Mouse (Mus musculus) cerebellum, postnatal 4 days (tissue): ENCODE results near the gene Pigo.

ENCODE experiments used
- DNase-seq, 2 experiments: peaks; one replicate each; pipeline ENCODE4 v3.0.0; 2022; ENCODE audit warnings: low spot score in 2 of 2, mixed read lengths in 1 of 2

The Pigo gene

DNA sequence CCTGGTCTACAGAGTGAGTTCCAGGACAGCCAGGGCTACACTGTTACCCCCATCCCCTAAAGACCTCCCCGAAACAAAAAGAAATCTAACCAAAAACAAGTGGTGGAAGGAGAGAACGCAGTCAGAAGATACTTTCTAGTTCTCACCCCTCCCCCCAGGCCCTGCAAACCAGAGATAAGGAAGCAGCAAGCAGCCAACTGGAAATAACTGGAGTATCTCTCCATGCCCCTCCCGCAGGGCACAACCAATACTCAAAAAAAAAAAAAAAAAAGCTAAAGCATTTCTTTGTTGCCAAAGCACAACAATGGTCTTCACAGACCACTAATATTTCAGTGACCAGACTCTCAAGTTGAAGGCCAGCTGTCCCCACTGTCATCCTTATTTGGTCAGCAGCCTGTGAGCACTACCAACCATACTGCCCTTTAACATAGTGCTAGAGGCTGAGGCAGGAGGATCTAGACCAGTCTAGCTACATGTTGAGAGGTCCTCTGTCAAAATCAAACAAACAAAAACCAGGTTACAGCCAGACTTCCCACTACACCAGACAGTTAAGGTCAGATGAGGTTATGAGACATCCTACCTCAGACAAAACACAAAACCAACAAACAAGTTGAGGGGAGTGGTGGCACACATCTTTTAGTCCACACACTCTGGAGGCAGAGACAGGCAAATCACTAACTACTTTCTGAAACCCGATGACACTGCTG, 12.4 kb upstream of the Pigo start:
- DNase-seq, result no peak

DNA sequence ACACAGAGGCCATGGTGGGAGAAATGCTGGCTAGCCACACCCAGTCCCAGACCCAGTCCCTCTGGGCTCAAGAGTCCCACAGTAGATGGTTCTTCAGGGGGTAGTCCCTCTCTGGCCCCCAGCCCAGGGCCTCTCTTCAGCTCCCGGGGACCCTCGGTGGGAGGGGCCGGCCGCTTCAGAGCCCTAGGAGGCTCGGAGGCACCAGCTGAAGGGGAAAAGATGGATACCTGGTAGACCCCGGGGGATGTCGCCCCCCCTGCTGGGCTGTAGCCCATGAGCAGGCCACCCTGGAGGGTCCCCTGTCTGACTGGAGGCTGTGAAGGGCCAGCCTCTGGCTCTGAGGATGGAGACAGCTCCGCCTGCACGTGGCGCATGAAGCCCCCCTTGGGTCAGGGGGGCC, 10.7 kb upstream of the Pigo start:
- no peak for DNase-seq

DNA sequence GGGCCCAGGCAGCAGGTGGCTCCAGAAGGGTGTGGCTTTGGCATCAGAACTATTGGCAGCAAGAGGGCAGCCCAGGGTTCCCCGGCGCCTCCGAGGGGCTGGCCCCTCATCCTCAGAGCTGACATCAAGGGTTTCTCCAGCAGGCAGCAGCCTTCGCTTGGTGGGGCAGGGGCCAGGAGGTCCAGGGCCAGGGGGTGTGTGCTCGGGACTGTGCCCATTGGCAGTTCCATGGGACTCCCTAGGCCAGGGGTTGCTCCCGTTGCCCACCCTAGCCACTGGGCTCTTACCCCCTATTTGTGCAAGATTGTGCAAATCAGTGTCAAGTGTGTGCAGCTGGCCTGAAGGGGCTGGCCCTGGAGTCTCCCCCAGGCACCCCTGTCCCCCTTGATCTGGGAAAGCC, 10.2 kb upstream of the Pigo start:
- DNase-seq, result no peak

DNA sequence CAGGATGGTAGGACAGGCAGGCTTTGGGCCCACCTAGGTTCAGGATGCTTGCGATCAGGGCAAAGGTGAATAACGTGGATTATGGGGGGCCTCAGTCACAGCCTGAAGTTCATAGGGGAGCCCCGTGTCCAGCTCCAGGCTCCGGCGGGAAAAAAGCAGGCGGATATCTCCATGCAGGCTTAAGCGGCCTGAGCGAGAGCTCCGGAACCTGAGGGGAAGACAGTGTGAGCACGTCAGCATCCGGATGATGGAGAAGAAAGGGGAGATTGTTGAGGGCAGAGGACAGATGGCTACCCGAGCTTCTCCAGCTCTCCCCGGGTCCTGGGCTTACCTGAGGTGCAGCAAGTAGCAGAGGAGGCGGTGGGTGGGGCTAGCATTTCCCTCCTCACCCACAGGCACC, 7.9 kb upstream of the Pigo start:
- DNase-seq, result no peak

DNA sequence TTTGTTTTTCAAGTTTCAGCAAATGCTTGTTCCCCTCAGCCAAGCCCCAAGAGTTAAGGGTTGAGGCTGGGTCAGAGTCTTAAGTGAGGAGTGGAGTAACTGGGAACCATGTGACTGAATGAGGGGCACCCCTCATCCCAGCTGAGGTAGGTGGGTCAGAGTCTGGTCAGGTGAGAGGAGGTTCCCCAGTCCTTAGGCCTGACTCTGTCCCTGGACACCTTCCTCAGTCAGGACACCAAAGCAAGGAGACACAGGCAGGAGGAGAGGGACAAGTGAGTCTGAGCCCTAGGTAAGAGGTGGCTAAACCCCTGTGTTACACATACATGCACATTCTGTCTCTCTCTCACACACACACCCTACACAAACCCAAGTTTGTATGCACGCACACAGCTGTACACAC, 6.9 kb upstream of the Pigo start:
- no peak for DNase-seq

DNA sequence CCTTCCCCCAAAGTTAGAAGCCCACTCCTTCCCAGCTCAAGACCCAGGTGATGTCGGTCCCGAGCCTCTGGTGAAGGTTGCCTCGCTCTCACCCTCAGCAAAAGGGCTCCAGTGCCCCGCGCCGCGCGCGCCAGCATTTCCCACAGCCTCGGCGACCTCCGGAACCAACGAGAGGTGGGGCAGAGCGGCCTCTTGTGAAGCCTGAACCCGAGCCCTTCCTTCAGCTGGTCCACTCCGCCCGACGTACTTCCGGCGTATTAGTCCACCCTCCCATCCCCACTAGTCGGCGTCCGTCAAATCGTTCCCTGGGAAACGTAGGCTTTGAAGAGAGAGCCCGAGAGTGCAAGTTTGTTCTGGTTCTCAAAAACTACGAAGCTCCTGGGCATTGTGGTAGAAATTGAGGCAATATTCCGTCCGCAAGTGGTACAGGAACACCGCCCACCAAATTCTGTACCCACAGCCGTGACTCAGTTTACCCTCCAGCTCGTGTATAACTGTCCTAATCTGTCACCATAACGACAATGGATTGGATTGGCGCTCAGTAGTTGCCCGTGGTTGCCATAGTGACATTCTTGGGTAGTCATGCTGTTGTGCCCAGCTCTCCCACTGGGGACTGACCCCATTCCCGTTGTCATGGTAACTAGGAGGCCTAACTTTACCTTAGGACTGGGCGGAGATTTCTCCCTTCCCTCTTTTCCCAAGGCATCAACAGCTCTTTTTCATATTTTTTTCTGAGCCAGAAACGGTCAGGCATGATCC, 5.8 kb upstream of the Pigo start, which contains the start of gene Stoml2:
TSS of gene Stoml2 (minus strand) at position 474 of the 759 bp plus-strand sequence.
- DNase-seq, result peak; percentile 81 to 89

DNA sequence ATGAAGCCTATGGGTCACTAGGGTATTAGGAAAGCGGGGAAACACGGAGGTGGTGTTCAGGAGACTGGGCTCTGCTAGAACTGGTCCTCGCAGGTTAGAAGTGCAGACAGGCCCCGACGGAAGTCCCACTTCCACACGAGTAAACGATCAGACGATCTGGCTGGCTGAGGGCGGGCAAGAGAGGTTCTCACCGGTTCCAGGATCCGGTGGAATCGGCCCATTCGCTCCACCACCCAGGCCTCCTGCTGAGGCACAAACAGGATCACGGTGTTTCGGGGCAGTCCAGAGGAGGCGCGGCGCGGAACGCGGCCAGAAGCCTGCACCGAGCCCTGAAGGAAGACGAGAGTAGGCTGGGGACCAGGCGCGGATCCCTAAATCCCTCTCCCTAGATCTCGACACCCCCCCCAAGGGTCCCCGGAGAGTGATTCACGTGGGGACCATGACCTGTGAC, 5.2 kb upstream of the Pigo start:
- DNase-seq, result peak in 1 of 2 experiments; percentile 43

DNA sequence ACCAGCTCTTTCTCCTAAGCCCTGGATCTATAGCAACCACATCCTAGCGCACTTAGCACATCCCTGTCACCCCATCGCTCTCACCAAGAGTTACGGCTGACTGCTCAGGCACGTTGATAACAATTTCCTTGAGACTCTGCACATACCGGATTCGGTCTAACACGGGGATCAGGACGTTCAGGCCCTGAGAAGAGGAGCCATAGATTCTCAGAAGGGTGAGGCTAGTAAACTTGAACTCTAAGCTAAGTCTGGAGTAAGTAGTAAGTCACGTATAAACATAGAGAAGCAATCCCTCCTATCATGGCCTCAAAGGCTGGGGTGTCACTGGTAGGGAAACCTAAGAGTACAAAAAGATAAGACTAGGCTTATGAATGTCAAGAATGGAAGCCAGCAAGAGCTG, 4.7 kb upstream of the Pigo start:
- no peak for DNase-seq

DNA sequence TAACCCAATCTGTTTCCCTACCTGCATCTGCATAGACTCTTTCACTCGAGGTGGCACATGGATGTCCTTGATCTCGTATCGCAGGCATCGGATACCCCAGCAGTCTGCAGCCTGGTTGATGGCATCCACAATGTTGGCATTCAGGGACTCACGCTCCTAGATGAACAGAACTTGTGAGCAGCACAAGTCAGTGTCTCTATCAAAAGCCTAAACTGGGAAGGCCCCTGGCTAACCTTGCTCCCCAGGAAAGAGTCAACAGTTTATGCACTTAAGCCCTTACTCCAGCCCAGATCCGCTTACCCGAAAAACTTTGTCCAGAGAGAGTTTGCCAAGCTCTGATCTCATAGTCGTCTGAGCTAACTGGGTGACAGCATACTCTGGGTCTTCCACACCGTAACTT, 4.1 kb upstream of the Pigo start:
- DNase-seq, result no peak

DNA sequence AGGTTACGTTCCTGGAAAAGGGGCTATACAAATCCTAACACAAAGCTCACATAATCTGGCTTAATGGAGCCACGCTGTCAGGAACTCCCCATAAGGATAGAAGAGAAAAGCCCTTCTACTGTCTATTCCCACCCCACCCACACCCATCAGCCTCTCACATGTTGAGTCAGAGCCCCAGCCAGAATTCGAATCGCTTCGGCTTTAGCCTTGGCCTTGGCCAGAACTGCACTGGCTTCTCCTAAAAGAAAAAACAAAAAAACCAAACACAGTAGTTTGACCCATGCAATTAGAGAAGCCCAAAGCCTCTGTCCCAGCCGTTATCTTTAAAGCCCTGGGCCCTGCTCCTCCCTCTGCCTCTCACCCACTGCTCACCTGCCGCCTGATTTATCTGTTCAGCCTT, 3.5 kb upstream of the Pigo start:
- no peak for DNase-seq

DNA sequence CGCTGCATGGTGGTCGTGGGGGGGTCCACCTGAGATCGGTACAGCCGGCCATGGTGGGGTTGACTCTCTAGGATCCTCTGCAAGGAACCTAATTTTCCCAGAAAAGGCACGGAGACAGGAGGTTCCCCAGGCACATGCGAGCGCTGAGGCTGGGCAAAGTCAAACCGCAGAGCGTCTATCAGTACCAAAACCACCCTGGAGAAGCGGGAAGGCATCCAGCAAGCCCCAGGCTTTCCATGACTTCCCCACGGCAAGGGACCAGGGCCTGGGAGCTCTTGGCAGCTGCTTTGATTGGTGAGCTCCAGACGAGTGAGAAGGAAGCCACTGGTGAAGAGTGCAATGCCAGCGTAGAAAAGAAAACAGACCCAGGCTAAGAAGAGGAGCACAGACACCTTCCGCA, 946 bp downstream of the Pigo start:
- no peak for DNase-seq

DNA sequence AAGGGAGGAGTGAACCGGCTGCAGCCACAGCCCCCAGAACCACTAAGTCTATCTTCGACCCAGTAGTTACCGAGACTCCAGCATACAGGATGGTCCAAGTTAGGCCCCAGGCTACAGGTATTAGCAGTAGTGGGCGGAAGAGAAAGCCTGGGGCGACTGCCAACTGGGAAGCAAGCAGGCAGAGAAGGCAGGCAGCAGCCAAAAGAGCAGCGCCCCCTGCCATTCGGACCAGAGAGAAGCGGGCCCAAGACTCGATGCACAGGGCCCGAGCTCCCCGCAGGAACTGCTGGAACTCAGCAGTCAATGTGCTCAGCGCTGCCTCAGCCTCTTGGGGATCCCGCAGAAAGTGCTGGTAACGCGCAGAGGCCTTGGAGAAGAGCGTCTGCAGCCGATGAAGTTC, 4.3 kb downstream of the Pigo start:
- DNase-seq, result no peak

DNA sequence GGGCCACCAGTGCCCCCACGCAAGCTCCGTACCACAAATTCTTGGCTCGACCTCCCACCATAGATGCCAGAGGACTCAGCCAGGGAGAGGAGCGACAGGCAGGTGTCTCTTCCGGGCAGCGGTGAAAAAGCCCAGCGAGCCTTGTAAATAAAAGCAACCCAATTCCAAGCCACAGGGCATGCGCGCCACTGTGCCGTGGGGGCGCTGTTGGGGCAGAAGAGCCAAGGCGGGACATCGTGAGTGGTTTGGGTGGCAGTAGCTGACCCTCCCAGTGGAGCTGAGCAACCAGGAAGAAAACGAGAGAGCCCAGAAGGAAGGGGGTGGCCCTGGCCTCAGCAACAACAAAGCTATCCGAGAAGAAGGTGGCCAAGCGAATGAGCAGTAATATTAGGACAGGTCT, 4.7 kb downstream of the Pigo start:
- DNase-seq, result no peak

DNA sequence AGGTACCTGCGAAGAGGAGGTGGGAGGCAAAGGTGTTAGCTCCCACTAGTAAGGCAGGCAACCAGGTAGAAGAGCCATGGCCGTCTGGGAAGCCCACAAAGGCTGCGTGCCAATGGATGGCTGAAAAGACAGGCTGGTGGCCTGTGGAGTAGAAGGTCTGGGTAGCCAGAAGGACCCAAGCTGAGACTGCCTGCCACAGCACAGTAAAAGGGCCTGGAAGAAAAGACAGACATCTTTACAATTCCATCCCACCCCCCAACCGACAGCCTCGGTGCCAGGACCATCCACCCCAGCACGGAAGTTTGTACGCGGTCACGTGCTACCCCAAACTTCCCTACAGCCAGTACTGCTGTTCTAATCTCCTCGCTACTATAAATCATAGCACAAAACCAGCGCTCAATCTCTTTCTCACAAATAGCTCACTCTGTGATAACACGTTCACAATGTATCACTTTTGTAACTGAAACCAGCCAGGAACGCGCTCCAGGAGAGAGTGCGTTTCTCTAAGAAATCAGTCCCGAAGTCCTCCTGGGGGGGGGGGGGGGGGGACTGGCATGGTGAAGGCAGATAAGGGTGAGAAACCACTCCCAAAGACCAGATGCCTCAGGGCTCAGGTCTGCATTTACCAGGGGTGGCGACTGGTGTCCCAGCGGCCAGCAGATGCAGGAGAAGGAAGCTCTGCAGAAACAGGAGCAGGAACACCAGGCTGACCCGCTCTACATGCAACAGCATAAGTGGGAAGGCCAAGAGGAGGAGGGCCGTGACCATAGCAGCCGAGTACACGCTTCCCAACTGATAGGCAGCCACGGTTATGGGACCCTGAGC, 5.8 kb downstream of the Pigo start:
- DNase-seq, result no peak

DNA sequence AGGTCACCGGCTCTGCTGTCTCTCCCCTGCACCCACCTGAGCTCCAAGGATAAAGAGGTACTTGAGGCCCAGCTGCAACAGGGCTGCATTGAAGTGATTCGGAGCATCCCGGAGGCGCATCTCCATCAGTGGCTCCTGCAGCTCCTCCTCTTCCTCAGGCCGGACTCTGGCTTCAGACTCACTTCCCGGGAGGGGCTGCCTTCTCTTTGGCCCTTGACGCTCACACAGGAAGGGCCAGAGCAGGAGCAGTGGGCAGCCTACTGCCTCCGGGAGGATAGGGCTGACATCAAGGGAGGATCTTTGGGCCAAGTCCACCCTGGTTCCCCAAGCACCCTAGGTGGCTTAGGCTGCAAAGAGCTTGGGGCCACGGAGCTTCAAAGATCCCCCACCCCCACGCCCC, 6.4 kb downstream of the Pigo start:
- no peak for DNase-seq

DNA sequence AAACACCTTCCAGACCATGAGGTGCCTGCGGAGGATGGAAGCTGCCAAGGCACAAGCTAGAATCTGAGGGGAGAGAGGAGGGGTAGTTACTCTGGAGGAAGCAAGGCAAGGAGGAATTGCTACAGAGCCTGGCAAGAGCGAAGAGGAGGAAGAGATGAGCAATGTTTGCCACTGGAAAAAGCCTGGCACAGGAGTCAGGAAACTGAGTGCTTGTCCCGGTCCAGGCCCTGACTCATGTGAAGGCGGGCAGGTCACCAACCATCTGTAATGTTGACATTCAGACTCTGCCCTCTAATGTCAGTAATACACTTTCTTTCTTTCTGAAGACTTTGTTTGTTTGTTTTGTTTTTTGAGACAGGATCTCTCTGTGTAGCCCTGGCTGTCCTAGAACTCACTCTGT, 7.5 kb downstream of the Pigo start:
- no peak for DNase-seq

DNA sequence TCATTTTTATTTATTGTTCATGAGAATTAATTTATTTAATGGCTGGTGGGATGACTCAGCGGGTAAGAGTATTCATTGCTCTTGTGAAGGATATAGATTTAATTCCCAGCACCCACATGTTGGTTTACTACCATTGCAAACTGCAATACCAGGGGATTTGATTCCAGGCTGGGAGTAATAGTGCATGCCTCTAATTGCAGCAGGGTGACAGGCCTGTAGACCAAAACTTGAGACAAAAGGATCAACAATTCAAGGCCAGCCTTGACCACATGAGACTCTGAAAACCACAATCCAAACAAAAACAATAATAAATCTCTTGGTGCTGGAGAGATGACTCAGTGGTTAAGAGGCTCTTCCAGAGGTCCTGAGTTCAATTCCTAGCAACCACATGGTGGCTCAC, 13.5 kb downstream of the Pigo start:
- DNase-seq, result no peak

DNA sequence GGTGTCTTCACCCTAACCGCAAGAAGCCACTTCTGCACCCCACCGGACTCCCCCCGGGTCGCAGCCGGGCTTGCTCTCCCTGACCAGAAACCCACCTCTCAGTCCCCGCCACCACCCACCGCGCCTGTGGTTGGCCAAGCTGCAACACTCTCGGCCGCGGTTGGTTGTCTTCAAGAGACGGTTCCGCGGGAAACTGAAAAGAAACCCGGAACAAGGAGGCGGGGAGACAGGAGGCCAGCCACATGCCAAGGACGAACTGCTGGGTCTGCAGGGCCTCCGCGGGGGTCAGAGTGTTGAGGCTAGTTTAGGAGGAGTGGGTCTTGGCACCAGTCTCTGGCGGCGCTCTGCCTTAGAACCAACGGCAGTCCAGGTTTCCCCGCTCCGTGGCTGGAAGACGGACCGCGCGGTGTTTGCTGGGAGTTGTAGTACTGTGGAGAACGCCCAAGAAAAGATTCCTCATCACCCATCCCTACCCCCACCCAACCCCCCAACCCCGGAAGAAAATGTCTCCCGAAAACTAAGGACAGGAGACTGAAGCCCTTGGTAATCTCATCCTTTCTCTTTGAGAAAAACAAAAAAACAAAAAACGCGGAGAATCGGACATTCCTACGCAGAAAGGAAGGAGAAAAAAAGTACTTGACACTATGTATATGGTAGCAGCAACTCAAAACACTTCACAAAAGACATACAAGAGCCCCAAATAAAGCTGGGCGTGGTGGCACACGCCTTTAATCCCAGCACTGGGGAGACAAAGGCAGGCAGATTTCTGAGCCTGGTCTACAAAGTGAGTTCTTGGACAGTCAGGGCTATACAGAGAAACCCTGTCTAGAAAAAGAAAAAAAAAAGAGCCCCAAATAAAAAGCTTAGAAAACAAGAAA, 15.2 kb downstream of the Pigo start, which contains the start of gene Fancg:
TSS of gene Fancg (minus strand) at position 346 of the 878 bp plus-strand sequence.
- peak; percentile 58 to 82 for DNase-seq

DNA sequence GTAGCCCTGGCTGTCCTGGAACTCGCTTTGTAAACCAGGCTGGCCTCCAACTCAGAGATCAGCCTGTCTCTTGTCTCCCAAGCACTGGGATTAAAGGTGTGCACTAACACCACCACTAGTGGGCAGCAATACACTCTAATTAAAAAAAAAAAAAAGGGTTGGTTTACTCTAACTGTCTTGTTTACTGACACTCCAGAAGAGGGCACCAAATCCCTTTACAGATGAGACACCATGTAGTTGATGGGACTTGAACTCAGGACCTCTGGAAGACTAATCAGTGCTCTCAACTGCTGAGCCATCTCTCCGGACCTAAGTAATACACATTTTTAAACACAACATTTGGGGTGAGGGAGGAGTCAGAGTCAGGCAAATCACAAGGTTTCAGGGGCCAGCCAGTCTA, 19.9 kb downstream of the Pigo start:
- DNase-seq, result no peak

DNA sequence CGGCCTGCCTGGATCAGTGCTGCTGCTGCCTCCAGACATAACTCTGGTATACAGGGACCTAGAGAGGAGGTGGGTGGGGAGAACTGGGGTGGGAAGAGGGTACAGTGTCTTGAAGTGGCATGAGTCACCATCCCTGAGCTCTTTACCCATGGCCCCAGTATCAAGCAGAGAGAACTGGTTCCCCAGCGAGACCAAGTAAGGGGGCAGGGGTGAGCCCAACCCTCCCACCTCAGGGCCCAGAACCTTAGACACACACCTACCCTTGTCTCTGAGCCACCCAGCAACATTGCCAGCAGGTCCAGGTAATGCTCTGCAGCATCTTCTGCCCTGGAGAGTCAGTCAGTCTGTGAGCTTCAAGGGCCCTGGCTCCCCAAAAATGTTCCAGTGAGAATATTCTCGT, 20.7 kb downstream of the Pigo start:
- DNase-seq, result no peak

DNA sequence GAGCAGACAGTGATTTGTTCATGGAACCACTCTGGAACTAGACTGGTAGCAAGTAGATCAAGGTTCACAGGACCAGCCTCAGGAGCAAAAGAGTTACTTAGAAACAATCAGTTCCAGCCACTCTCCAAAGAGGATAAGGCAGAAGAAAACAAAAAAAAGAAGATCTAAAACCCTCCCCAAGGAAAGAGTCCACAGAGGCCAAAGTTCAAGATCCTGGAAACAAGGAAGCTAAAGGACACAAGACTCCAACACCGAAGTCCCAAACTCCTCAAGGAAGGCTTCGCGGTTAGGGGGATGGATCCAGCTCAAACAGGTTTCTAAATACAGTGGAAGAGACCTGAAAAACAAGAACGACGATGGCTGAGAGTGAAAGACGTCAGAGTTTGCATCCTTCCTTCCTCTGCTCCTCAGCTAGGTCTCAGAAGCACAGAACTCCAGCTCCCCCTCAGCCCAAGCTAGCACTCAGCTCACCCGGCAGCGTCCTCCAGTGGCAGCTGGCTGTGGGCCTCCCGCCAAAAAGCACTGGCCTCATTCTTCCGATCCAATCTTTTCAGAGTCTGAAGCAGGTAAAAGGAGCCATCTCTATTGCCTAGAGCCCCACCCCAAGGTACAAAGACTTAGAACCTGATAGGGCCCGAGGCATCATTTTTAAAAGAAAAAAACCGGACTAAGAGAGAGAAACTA, 22.7 kb downstream of the Pigo start:
- DNase-seq, result no peak
